Mouse (Mus musculus) gastrocnemius, adult 2 months (tissue): ENCODE measurements around the gene Tmem198. TPM values are rescaled to one million over a fixed set of nuclear protein-coding genes. Genes with fewer than 3 reads are reported as not detected.

ENCODE experiments used
- DNase-seq: peaks from one replicate; pipeline ENCODE4 v3.0.0; 2022
- H3K27ac ChIP-seq: fragments of 200-600 bp; 2 replicates; pipeline ENCODE4 v1.8.1; 2022; ENCODE audit warnings: mild to moderate bottlenecking
- H3K4me3 ChIP-seq: fragments of 200-600 bp; 2 replicates; pipeline ENCODE4 v1.8.1; 2022; ENCODE audit warnings: mild to moderate bottlenecking, moderate library complexity
- CTCF ChIP-seq: fragments of 200-600 bp; IDR thresholded peaks from 2 replicates; pipeline ENCODE4 v1.8.1; 2022; ENCODE audit warnings: antibody characterized with exemption, mild to moderate bottlenecking, moderate library complexity
- intact Hi-C: fragments of 180-260 bp; cut with DNase I; formaldehyde crosslinking; loops from one replicate; pipeline ENCODE4 v1.15.1; 2025
- total RNA-seq, 2 experiments: library from RNA; stranded (reverse); gene quantifications; 2 replicates each; pipeline ENCODE4 v1.2.3; 2021

Gene Tmem198
- total RNA-seq, 2 experiments from 2014 or later, result not detected

GRCm38 (mm10) chr1:75446656-75447055, 32.7 kb upstream of the Tmem198 start:
- intact Hi-C loops, result loop anchor here (5.0 kb wide), 1 partner anchor 104 kb away; no protein-coding TSS in a partner anchor
- TF ChIP-seq CTCF, result no peak
- no peak overlapping the region for H3K27ac ChIP-seq
- H3K4me3 ChIP-seq, result no peak overlapping the region
- DNase-seq, result no peak

GRCm38 (mm10) chr1:75447265-75448051, 31.9 kb upstream of the Tmem198 start:
- peak; percentile 48 for DNase-seq
- TF ChIP-seq CTCF, result no peak
- Histone ChIP-seq H3K27ac (no peak overlapping the region), H3K4me3 (peak overlapping the region; percentile 19)
- intact Hi-C loops, result loop anchor here (5.0 kb wide), 1 partner anchor 105 kb away; no protein-coding TSS in a partner anchor

- Histone ChIP-seq H3K4me3 (no peak overlapping the region), H3K27ac (no peak overlapping the region)
- DNase-seq, result no peak
- TF ChIP-seq CTCF, result no peak
- intact Hi-C loops, result loop anchor here (5.0 kb wide), 1 partner anchor 106 kb away; no protein-coding TSS in a partner anchor
These were observed 31.3 kb upstream of the Tmem198 start for GRCm38 (mm10) chr1:75448052-75448431.

- Histone ChIP-seq H3K4me3 (no peak overlapping the region), H3K27ac (no peak overlapping the region)
- intact Hi-C loops, result loop anchor here (5.0 kb wide), 1 partner anchor 107 kb away; no protein-coding TSS in a partner anchor
- no peak for DNase-seq
- no peak for TF ChIP-seq CTCF
These were observed 30.4 kb upstream of the Tmem198 start for GRCm38 (mm10) chr1:75448937-75449336.

GRCm38 (mm10) chr1:75449377-75450135, 29.8 kb upstream of the Tmem198 start:
- no peak for DNase-seq
- H3K4me3 ChIP-seq, result no peak overlapping the region
- intact Hi-C loops, result loop anchor here (5.0 kb wide), 1 partner anchor 107 kb away; no protein-coding TSS in a partner anchor
- no peak for TF ChIP-seq CTCF
- H3K27ac ChIP-seq, result no peak overlapping the region

GRCm38 (mm10) chr1:75450314-75451005, 28.9 kb upstream of the Tmem198 start, which contains the start of gene Asic4:
Gene Asic4 (plus strand): TSS chr1:75450436.
- no peak for TF ChIP-seq CTCF
- intact Hi-C loops, result no loop called here
- DNase-seq, result no peak
- no peak within 1 kb of the TSS for H3K27ac ChIP-seq
- peak within 1 kb of the TSS; percentile 49 for H3K4me3 ChIP-seq

GRCm38 (mm10) chr1:75451900-75452299, 27.4 kb upstream of the Tmem198 start:
- no peak for TF ChIP-seq CTCF
- intact Hi-C loops, result no loop called here
- Histone ChIP-seq H3K27ac (no peak overlapping the region), H3K4me3 (no peak overlapping the region)
- DNase-seq, result no peak

- Histone ChIP-seq H3K27ac (no peak overlapping the region), H3K4me3 (no peak overlapping the region)
- intact Hi-C loops, result no loop called here
- DNase-seq, result no peak
- TF ChIP-seq CTCF, result no peak
These were observed 23.9 kb upstream of the Tmem198 start for GRCm38 (mm10) chr1:75455433-75455832.

- TF ChIP-seq CTCF, result no peak
- intact Hi-C loops, result no loop called here
- no peak overlapping the region for H3K4me3 ChIP-seq
- DNase-seq, result no peak
- H3K27ac ChIP-seq, result no peak overlapping the region
These were observed 23.4 kb upstream of the Tmem198 start for GRCm38 (mm10) chr1:75455948-75456347.

- intact Hi-C loops, result no loop called here
- no peak overlapping the region for H3K27ac ChIP-seq
- DNase-seq, result no peak
- TF ChIP-seq CTCF, result peak; percentile 47
- no peak overlapping the region for H3K4me3 ChIP-seq
These were observed 22.4 kb upstream of the Tmem198 start for GRCm38 (mm10) chr1:75456746-75457564.

- DNase-seq, result no peak
- Histone ChIP-seq H3K4me3 (no peak overlapping the region), H3K27ac (no peak overlapping the region)
- intact Hi-C loops, result no loop called here
- TF ChIP-seq CTCF, result no peak
These were observed 21.7 kb upstream of the Tmem198 start for GRCm38 (mm10) chr1:75457710-75458024.
